8 mouse cellular contexts compared by ENCODE assay signal in genomic region chr13:56132326-56132936, GRCm38 (mm10). TPM values are rescaled to one million over a fixed set of nuclear protein-coding genes. Genes with fewer than 3 reads are reported as not detected.
DNase-seq lines count a peak whose midpoint lies in the region; ATAC-seq lines count a peak whose summit lies in the region.
"Had no signal": no experiment of that assay in that cellular context is flagged by ENCODE, and none has a peak within 500 bp of the region (broad histone marks: within the 10 kb centered on the region; RNA-seq: fewer than 3 reads in every experiment).

No protein-coding gene starts in this region.

- H3K4me3 ChIP-seq in kidney, embryonic 14.5 days (ENCODE audit: low read length): no peak overlapping the region
- no peak overlapping the region for H3K4me3 ChIP-seq in limb, embryonic 11.5 days (ENCODE audit: low read depth, low read length)
- H3K4me3 ChIP-seq in stomach, embryonic 15.5 days (replicated peaks): 0 out of 2 replicates have a peak overlapping the region, but pooled peaks have one; percentile 10
- H3K4me3 ChIP-seq in forebrain, embryonic 11.5 days (ENCODE audit: low read depth, low read length): no peak overlapping the region

- H3K36me3 ChIP-seq in kidney, embryonic 14.5 days (ENCODE audit: control insufficient read depth, insufficient read depth, low read length): peaks cover 10% of the 10 kb centered on the region
- peaks cover 14% of the 10 kb centered on the region for H3K36me3 ChIP-seq in limb, embryonic 11.5 days (ENCODE audit: control insufficient read depth, insufficient read depth, low read length)
- peaks cover 17% of the 10 kb centered on the region for H3K36me3 ChIP-seq in stomach, embryonic 15.5 days
- H3K36me3 ChIP-seq in forebrain, embryonic 11.5 days (ENCODE audit: control insufficient read depth, insufficient read depth, low read length): peaks cover 11% of the 10 kb centered on the region

- H3K4me1 ChIP-seq in kidney, embryonic 14.5 days (ENCODE audit: control insufficient read depth, insufficient read depth, low read length): peaks cover 26% of the 10 kb centered on the region
- peaks cover 26% of the 10 kb centered on the region for H3K4me1 ChIP-seq in limb, embryonic 11.5 days (ENCODE audit: control insufficient read depth, insufficient read depth, low read length)
- peaks cover 32% of the 10 kb centered on the region for H3K4me1 ChIP-seq in stomach, embryonic 15.5 days
- no peaks in the 10 kb centered on the region; the same call in none of the 2 replicates for H3K4me1 ChIP-seq in forebrain, embryonic 11.5 days (replicated peaks; ENCODE audit: control insufficient read depth, insufficient read depth, low read length)

- H3K9me3 ChIP-seq in kidney, embryonic 14.5 days (ENCODE audit: control insufficient read depth, low read length): no peaks in the 10 kb centered on the region
- no peaks in the 10 kb centered on the region for H3K9me3 ChIP-seq in limb, embryonic 11.5 days (ENCODE audit: control insufficient read depth, low read length)
- H3K9me3 ChIP-seq in stomach, embryonic 15.5 days: no peaks in the 10 kb centered on the region
- no peaks in the 10 kb centered on the region for H3K9me3 ChIP-seq in forebrain, embryonic 11.5 days (ENCODE audit: control insufficient read depth, low read length)

- H3K4me2 ChIP-seq in kidney, embryonic 14.5 days (replicated peaks; ENCODE audit: low read depth, low read length): 0 out of 2 replicates have a peak overlapping the region, but pooled peaks have one; percentile 68
- peak overlapping the region; percentile 12; the same call in 1 of the 2 replicates for H3K4me2 ChIP-seq in limb, embryonic 11.5 days (ENCODE audit: low read depth, severe bottlenecking)
- peak overlapping the region; percentile 77 for H3K4me2 ChIP-seq in stomach, embryonic 15.5 days
- no peak overlapping the region for H3K4me2 ChIP-seq in forebrain, embryonic 11.5 days (ENCODE audit: low read depth, low read length, severe bottlenecking)

- no peaks in the 10 kb centered on the region for H3K27me3 ChIP-seq in kidney, embryonic 14.5 days (ENCODE audit: control insufficient read depth, insufficient read depth, low read length)
- no peaks in the 10 kb centered on the region for H3K27me3 ChIP-seq in limb, embryonic 11.5 days (ENCODE audit: control insufficient read depth, insufficient read depth, low read length)
- H3K27me3 ChIP-seq in stomach, embryonic 15.5 days (replicated peaks): no peaks in the 10 kb centered on the region
- no peaks in the 10 kb centered on the region for H3K27me3 ChIP-seq in forebrain, embryonic 11.5 days (ENCODE audit: control insufficient read depth, insufficient read depth, low read length)

- DNase-seq in kidney, adult 18-20 months: no peak
- DNase-seq in T-cell, adult 2 months (ENCODE audit: low spot score): peak; percentile 45
- no peak for DNase-seq in limb, embryonic 11.5 days (ENCODE audit: low spot score)
- DNase-seq in right cerebral cortex, adult 18-20 months: no peak
- no peak for DNase-seq in forebrain, embryonic 11.5 days (ENCODE audit: low spot score)
- DNase-seq: cerebellum, adult 9-10 months had no signal

- no peak overlapping the region for H3K9ac ChIP-seq in kidney, embryonic 14.5 days (ENCODE audit: low read depth, low read length)
- no peak overlapping the region; the same call in 1 of the 2 replicates for H3K9ac ChIP-seq in limb, embryonic 11.5 days (ENCODE audit: low read length)
- no peak overlapping the region for H3K9ac ChIP-seq in stomach, embryonic 15.5 days
- no peak overlapping the region for H3K9ac ChIP-seq in forebrain, embryonic 11.5 days (ENCODE audit: low read length)

- 58% methylated on average over 11 of the region's 11 CpGs for WGBS in kidney, embryonic 14.5 days
- 66% methylated on average over 11 of the region's 11 CpGs for WGBS in limb, embryonic 11.5 days
- WGBS in stomach, embryonic 15.5 days: 64% methylated on average over 11 of the region's 11 CpGs
- 90% methylated on average over 11 of the region's 11 CpGs for WGBS in forebrain, embryonic 11.5 days

- no peak for ATAC-seq in kidney, embryonic 14.5 days (ENCODE audit: low FRiP score, low TSS enrichment)
- no peak for ATAC-seq in limb, embryonic 11.5 days (ENCODE audit: insufficient number of reproducible peaks, low FRiP score, low TSS enrichment, low read depth)
- ATAC-seq in stomach, embryonic 15.5 days (ENCODE audit: insufficient read depth, low FRiP score, low read depth): no peak
- no peak for ATAC-seq in forebrain, embryonic 11.5 days (replicated peaks; ENCODE audit: low FRiP score)

- no peak overlapping the region for H3K27ac ChIP-seq in kidney, embryonic 14.5 days (ENCODE audit: low read depth, low read length)
- no peak overlapping the region for H3K27ac ChIP-seq in limb, embryonic 11.5 days (replicated peaks; ENCODE audit: low read depth, low read length)
- H3K27ac ChIP-seq in stomach, embryonic 15.5 days: no peak overlapping the region
- H3K27ac ChIP-seq in forebrain, embryonic 11.5 days (ENCODE audit: low read depth, low read length): no peak overlapping the region; the same call in 1 of the 2 replicates

RNA-seq across cellular contexts. Expression of gene H2afy, which starts 3.7 kb away (rescaled TPM):
- polyA plus RNA-seq in kidney, embryonic 14.5 days (2014; fragmentation: Nextera tagmentation; extraction: Ambion mirVana): 440 and 481 TPM in 2 replicates
- polyA plus RNA-seq in limb, embryonic 11.5 days (2014; fragmentation: Nextera tagmentation; extraction: Ambion mirVana): 726 and 743 TPM in 2 replicates
- polyA plus RNA-seq in stomach, embryonic 15.5 days (2015; fragmentation: Nextera tagmentation; extraction: Ambion mirVana): 311 and 348 TPM in 2 replicates
- 685 and 702 TPM in 2 replicates for polyA plus RNA-seq in forebrain, embryonic 11.5 days (2014; fragmentation: Nextera tagmentation; extraction: Ambion mirVana)

RNA-seq across cellular contexts. Expression of gene Tifab, which starts 46.3 kb away (rescaled TPM):
- 0.66 and 1.0 TPM in 2 replicates for polyA plus RNA-seq in kidney, embryonic 14.5 days (2014; fragmentation: Nextera tagmentation; extraction: Ambion mirVana)
- polyA plus RNA-seq in limb, embryonic 11.5 days (2014; fragmentation: Nextera tagmentation; extraction: Ambion mirVana): 0.27 and 0.52 TPM in 2 replicates
- polyA plus RNA-seq in stomach, embryonic 15.5 days (2015; fragmentation: Nextera tagmentation; extraction: Ambion mirVana): 4.0 and 5.0 TPM in 2 replicates
- polyA plus RNA-seq in forebrain, embryonic 11.5 days (2014; fragmentation: Nextera tagmentation; extraction: Ambion mirVana): 0.11 and 0.13 TPM in 2 replicates
